Mouse (Mus musculus): ENCODE results near the gene Zc3h7a. TPM values are rescaled to one million over a fixed set of nuclear protein-coding genes. Genes with fewer than 3 reads are reported as not detected.

The Zc3h7a gene
- polyA plus RNA-seq, 1 experiment from 2014 or later = 94.2 TPM

GRCm38 (mm10) chr16:11090836-11091570 is 85.2 kb downstream of the Zc3h7a start:
- peaks cover 23% of the 10 kb centered on the region for H3K36me3 ChIP-seq
- no peaks in the 10 kb centered on the region for H3K4me1 ChIP-seq
- no peak overlapping the region for H3K4me3 ChIP-seq (replicated peaks)
- H3K27ac ChIP-seq = no peak overlapping the region
- H3K27me3 ChIP-seq (replicated peaks) = no peaks in the 10 kb centered on the region
- H3K9ac ChIP-seq = no peak overlapping the region
- WGBS = 74% methylated on average over 10 of the region's 10 CpGs
- no peaks in the 10 kb centered on the region for H3K9me3 ChIP-seq
- no peak for ATAC-seq (ENCODE audit: insufficient read depth, low FRiP score, low read depth)
- H3K4me2 ChIP-seq = no peak overlapping the region

- ATAC-seq (ENCODE audit: insufficient read depth, low FRiP score, low read depth) = no peak
- H3K4me1 ChIP-seq = no peaks in the 10 kb centered on the region
- no peak overlapping the region for H3K4me2 ChIP-seq
- peaks cover 35% of the 10 kb centered on the region for H3K36me3 ChIP-seq
- no peak overlapping the region for H3K9ac ChIP-seq
- no peak overlapping the region for H3K27ac ChIP-seq
- H3K9me3 ChIP-seq = no peaks in the 10 kb centered on the region
- H3K4me3 ChIP-seq (replicated peaks) = no peak overlapping the region
- H3K27me3 ChIP-seq (replicated peaks) = no peaks in the 10 kb centered on the region
- 85% methylated on average over 5 of the region's 5 CpGs for WGBS
Observed at GRCm38 (mm10) chr16:11086856-11087588, 89.2 kb downstream of the Zc3h7a start.

Small RNA genes within 50 kb of the gene (microRNA-seq; reads per million reads assigned to microRNA genes)
- 79.2 reads per million, percentile 47 among the genes with 10 or more reads in this experiment for gene Gm23935

Other genes with a start within 250 kb of the Zc3h7a start
- gene Snn, start 115.4 kb downstream of the Zc3h7a start, polyA plus RNA-seq (2015; fragmentation: Nextera tagmentation; extraction: Ambion mirVana) = 28.8 and 30.0 TPM in 2 replicates
- gene Litaf, start 110.2 kb downstream of the Zc3h7a start, polyA plus RNA-seq (2015; fragmentation: Nextera tagmentation; extraction: Ambion mirVana) = 96.0 and 100 TPM in 2 replicates
- 39.3 and 41.6 TPM in 2 replicates for gene Txndc11, start 41.7 kb downstream of the Zc3h7a start, polyA plus RNA-seq (2015; fragmentation: Nextera tagmentation; extraction: Ambion mirVana)
- gene Rsl1d1, start 26.9 kb upstream of the Zc3h7a start, polyA plus RNA-seq (2015; fragmentation: Nextera tagmentation; extraction: Ambion mirVana) = 166 and 173 TPM in 2 replicates
- gene Gspt1, start 77.9 kb upstream of the Zc3h7a start, polyA plus RNA-seq (2015; fragmentation: Nextera tagmentation; extraction: Ambion mirVana) = 72.1 and 77.8 TPM in 2 replicates
- gene Tnfrsf17, start 137.4 kb upstream of the Zc3h7a start, polyA plus RNA-seq (2015; fragmentation: Nextera tagmentation; extraction: Ambion mirVana) = not detected in 2 replicates
- 10.1 and 10.4 TPM in 2 replicates for gene Snx29, start 146.5 kb upstream of the Zc3h7a start, polyA plus RNA-seq (2015; fragmentation: Nextera tagmentation; extraction: Ambion mirVana)

Data from stomach, embryonic 15.5 days (tissue).